Mouse (Mus musculus) brown adipose tissue, adult 24 weeks (tissue): Measurements from ENCODE around the gene Tas1r1. TPM values are rescaled to one million over a fixed set of nuclear protein-coding genes. Genes with fewer than 3 reads are reported as not detected.

Experiments used
- polyA plus RNA-seq: library from polyadenylated mRNA; stranded (reverse); fragments of >200 nt; gene quantifications from 2 replicates; pipeline ENCODE4 v1.2.4, GENCODE M21; 2012; ENCODE audit not compliant: missing spikeins, insufficient read depth, insufficient read length

The Tas1r1 gene
- polyA plus RNA-seq, 1 experiment = not detected

Other genes with a start within 250 kb of the Tas1r1 start
- gene Camta1, start 176.7 kb downstream of the Tas1r1 start, polyA plus RNA-seq = 25.5 and 56.8 TPM in 2 replicates
- 50.7 and 88.6 TPM in 2 replicates for gene Dnajc11, start 104.9 kb downstream of the Tas1r1 start, polyA plus RNA-seq
- 6.4 and 8.2 TPM in 2 replicates for gene Thap3, start 49.6 kb downstream of the Tas1r1 start, polyA plus RNA-seq
- gene Phf13, start 42.3 kb downstream of the Tas1r1 start, polyA plus RNA-seq = 2.1 and 4.2 TPM in 2 replicates
- 6.7 and 9.6 TPM in 2 replicates for gene Klhl21, start 29.8 kb downstream of the Tas1r1 start, polyA plus RNA-seq
- gene Zbtb48, start 10.9 kb downstream of the Tas1r1 start, polyA plus RNA-seq = 1.8 and 3.2 TPM in 2 replicates
- 5.0 and 5.3 TPM in 2 replicates for gene Nol9, start 753 bp upstream of the Tas1r1 start, polyA plus RNA-seq
- 2.3 and 5.7 TPM in 2 replicates for gene Plekhg5, start 33.9 kb upstream of the Tas1r1 start, polyA plus RNA-seq
- 1.9 TPM in 1 of 2 replicates, not detected in the other for gene Tnfrsf25, start 77.4 kb upstream of the Tas1r1 start, polyA plus RNA-seq
- gene Espn, start 113.8 kb upstream of the Tas1r1 start, polyA plus RNA-seq = 1.0 TPM in 1 of 2 replicates, not detected in the other
- not detected in 2 replicates for gene Hes2, start 120.3 kb upstream of the Tas1r1 start, polyA plus RNA-seq
- 15.6 and 19.4 TPM in 2 replicates for gene Acot7, start 139.6 kb upstream of the Tas1r1 start, polyA plus RNA-seq
- 4.3 and 6.0 TPM in 2 replicates for gene Gpr153, start 235.7 kb upstream of the Tas1r1 start, polyA plus RNA-seq